Mouse (Mus musculus) hindbrain, embryonic 14.5 days (tissue): ENCODE measurements at regions not wholly inside any gene's neighbourhood (a gene's known extent, or its start where the extent isn't known, plus 50 kb on each side); places are given as distances from the start of the nearest gene placed in this dataset.

ENCODE experiments used
- ATAC-seq: fragments of 200-750 bp; cut with Nextera tagmentation; 2 replicates; pipeline ENCODE4 v1.8.0; 2017; ENCODE audit warnings: moderate number of reproducible peaks, mild to moderate bottlenecking, moderate TSS enrichment, moderate library complexity; ENCODE audit not compliant: low FRiP score
- DNase-seq: peaks from one replicate; pipeline ENCODE4 v3.0.0-alpha.2; 2015; ENCODE audit warnings: low spot score
- H3K27ac ChIP-seq: fragments of 300-500 bp; sonication (generic); 2 replicates; pipeline ENCODE4 v1.5.1; 2014; ENCODE audit warnings: mild to moderate bottlenecking, moderate library complexity
- H3K27me3 ChIP-seq: fragments of 300-500 bp; sonication (generic); 2 replicates; pipeline ENCODE4 v1.6.1; 2014; ENCODE audit warnings: mild to moderate bottlenecking, low read length, mixed read lengths; ENCODE audit not compliant: control insufficient read depth, insufficient read depth
- H3K36me3 ChIP-seq: fragments of 300-500 bp; sonication (generic); replicated peaks from 2 replicates; pipeline ENCODE4 v1.6.1; 2014; ENCODE audit not compliant: control insufficient read depth, insufficient read depth
- H3K4me1 ChIP-seq: fragments of 300-500 bp; sonication (generic); replicated peaks from 2 replicates; pipeline ENCODE4 v1.6.1; 2014; ENCODE audit warnings: antibody characterized with exemption, low read length, mixed read lengths; ENCODE audit not compliant: control insufficient read depth, insufficient read depth
- H3K4me2 ChIP-seq: fragments of 300-500 bp; sonication (generic); replicated peaks from 2 replicates; pipeline ENCODE4 v1.6.1; 2014; ENCODE audit warnings: mild to moderate bottlenecking, moderate library complexity
- H3K4me3 ChIP-seq: fragments of 300-500 bp; sonication (generic); replicated peaks from 2 replicates; pipeline ENCODE4 v1.5.1; 2014; ENCODE audit warnings: mild to moderate bottlenecking, low read length
- H3K9ac ChIP-seq: fragments of 300-500 bp; sonication (generic); 2 replicates; pipeline ENCODE4 v1.6.1; 2014
- H3K9me3 ChIP-seq: fragments of 300-500 bp; sonication (generic); 2 replicates; pipeline ENCODE4 v1.6.1; 2016; ENCODE audit warnings: low read length; ENCODE audit not compliant: control insufficient read depth
- WGBS: fragments of 180-500 bp; shearing (Covaris S2); extraction: QIAGEN DNeasy Blood & Tissue Kit; methylation state at CpG from one replicate; pipeline ENCODE4 v1.1.7; 2014; 5-methylcytosine and 5-hydroxymethylcytosine counted together

DNA sequence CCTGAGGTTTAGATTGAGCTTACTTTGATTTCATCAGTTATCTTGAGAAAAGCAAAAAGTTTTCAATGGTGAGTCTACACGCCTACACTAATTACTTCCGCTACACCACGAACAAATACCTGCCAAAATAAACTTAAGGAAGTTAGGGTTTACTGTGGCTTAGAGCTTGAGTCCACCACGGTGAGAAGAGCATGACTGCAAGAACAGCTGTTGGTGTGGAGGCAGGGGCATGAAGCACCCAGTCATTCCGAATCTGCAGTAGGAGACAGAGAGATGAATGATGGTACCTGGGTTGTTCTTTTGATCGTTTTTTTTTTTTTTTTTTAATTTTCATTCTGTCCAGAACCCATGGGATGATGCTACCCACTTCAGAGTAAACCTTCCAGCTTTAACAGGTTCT lies 114.1 kb upstream of the Map3k7 start:
- no peak overlapping the region for H3K4me3 ChIP-seq
- H3K36me3 ChIP-seq, result no peaks in the 10 kb centered on the region
- H3K4me1 ChIP-seq, result no peaks in the 10 kb centered on the region
- H3K27ac ChIP-seq, result no peak overlapping the region
- H3K9me3 ChIP-seq, result peaks cover 7% of the 10 kb centered on the region; the same call in 1 of the 2 replicates
- ATAC-seq (no peak), DNase-seq (no peak)
- H3K4me2 ChIP-seq, result no peak overlapping the region
- no peak overlapping the region for H3K9ac ChIP-seq
- WGBS, result 82% methylated on average over 6 of the region's 6 CpGs
- no peaks in the 10 kb centered on the region for H3K27me3 ChIP-seq

DNA sequence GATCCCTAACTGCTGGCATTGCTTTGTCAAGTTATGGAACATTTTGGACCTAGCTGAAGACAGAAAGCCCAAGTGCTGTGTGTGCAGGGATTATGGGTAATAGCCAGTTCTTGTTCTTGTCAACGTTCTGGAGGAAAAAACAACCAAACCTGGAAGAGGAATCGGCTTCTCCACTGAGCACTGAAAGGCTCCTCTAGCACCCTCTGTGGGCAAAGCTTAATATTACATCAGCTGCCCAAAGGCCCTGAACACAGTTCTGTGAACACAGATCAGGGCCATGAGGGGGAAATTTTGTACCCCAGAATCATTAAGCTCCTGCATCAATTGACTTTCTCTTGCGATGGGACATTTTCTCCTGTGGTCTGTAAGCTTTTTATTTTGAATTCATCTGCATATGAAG lies 112.9 kb upstream of the Map3k7 start:
- ATAC-seq (no peak), DNase-seq (no peak)
- H3K9me3 ChIP-seq, result peaks cover 7% of the 10 kb centered on the region; the same call in 1 of the 2 replicates
- H3K9ac ChIP-seq, result no peak overlapping the region
- no peak overlapping the region for H3K4me2 ChIP-seq
- H3K36me3 ChIP-seq, result no peaks in the 10 kb centered on the region
- H3K4me3 ChIP-seq, result no peak overlapping the region
- no peaks in the 10 kb centered on the region for H3K4me1 ChIP-seq
- WGBS, result 58% methylated on average over 3 of the region's 3 CpGs
- H3K27ac ChIP-seq, result no peak overlapping the region
- H3K27me3 ChIP-seq, result no peaks in the 10 kb centered on the region

- no peaks in the 10 kb centered on the region for H3K4me1 ChIP-seq
- no peak for ATAC-seq
These were observed 110.0 kb upstream of the Map3k7 start for GRCm38 (mm10) chr4:31853851-31854250.

DNA sequence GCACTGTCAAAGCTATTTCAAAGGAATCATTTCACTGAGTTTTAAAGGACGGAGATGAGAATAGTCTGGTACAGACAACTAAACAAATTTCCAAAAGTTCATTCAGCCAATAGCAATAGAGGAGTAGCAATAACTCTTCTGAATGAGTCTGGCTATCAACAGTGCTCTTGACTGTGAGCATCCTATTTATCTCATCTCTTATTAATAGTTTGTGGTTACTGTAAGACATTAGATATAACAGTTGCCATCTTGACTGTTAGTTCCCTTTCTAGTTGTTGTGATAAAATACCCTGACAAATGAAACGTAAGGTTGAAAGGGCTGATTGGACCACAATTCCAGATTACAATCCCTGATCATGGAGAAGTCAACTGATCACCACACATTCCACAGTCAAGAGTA lies 103.5 kb upstream of the Map3k7 start:
- WGBS, result 92% methylated on average over 2 of the region's 2 CpGs
- H3K4me1 ChIP-seq, result no peaks in the 10 kb centered on the region
- H3K27me3 ChIP-seq, result no peaks in the 10 kb centered on the region

More at GRCm38 (mm10) chr4:31853851-31854250, 110.0 kb upstream of the Map3k7 start:
- 92% methylated on average over 6 of the region's 6 CpGs for WGBS
- no peak overlapping the region for H3K9ac ChIP-seq
- H3K9me3 ChIP-seq, result no peaks in the 10 kb centered on the region
- no peak for DNase-seq
- H3K4me3 ChIP-seq, result no peak overlapping the region
- no peak overlapping the region for H3K27ac ChIP-seq
- H3K27me3 ChIP-seq, result no peaks in the 10 kb centered on the region
- H3K4me2 ChIP-seq, result no peak overlapping the region
- H3K36me3 ChIP-seq, result no peaks in the 10 kb centered on the region

DNA sequence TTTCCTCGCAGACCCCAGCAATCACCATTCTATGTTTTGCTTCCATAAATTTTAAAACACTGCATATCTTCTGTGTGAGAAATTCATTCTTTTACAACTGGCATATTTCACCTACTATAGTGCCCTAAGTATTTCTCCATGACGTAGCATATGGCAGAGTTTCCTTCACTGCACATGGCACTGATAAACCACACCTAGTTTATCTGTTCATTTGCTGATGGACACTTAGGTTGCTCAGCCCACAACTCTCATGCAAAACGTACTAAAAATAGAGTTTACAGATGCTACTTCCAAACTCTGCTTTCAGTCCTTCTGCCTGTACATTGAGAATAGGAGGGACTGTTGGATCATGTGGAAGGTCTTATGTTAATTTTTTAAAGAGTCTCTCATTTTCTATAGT lies 102.7 kb upstream of the Map3k7 start:
- DNase-seq, result no peak
- no peak overlapping the region for H3K27ac ChIP-seq
- H3K36me3 ChIP-seq, result no peaks in the 10 kb centered on the region
- H3K27me3 ChIP-seq, result no peaks in the 10 kb centered on the region
- H3K4me2 ChIP-seq, result no peak overlapping the region
- H3K9me3 ChIP-seq, result no peaks in the 10 kb centered on the region
- 91% methylated on average over 3 of the region's 3 CpGs for WGBS
- H3K4me3 ChIP-seq, result no peak overlapping the region
- no peaks in the 10 kb centered on the region for H3K4me1 ChIP-seq
- no peak for ATAC-seq
- H3K9ac ChIP-seq, result no peak overlapping the region

More for the DNA sequence above, 103.5 kb upstream of the Map3k7 start:
- no peak for DNase-seq
- no peak overlapping the region for H3K9ac ChIP-seq
- no peaks in the 10 kb centered on the region for H3K36me3 ChIP-seq
- no peaks in the 10 kb centered on the region for H3K9me3 ChIP-seq
- no peak overlapping the region for H3K4me2 ChIP-seq
- H3K27ac ChIP-seq, result no peak overlapping the region
- H3K4me3 ChIP-seq, result no peak overlapping the region
- ATAC-seq, result no peak

DNA sequence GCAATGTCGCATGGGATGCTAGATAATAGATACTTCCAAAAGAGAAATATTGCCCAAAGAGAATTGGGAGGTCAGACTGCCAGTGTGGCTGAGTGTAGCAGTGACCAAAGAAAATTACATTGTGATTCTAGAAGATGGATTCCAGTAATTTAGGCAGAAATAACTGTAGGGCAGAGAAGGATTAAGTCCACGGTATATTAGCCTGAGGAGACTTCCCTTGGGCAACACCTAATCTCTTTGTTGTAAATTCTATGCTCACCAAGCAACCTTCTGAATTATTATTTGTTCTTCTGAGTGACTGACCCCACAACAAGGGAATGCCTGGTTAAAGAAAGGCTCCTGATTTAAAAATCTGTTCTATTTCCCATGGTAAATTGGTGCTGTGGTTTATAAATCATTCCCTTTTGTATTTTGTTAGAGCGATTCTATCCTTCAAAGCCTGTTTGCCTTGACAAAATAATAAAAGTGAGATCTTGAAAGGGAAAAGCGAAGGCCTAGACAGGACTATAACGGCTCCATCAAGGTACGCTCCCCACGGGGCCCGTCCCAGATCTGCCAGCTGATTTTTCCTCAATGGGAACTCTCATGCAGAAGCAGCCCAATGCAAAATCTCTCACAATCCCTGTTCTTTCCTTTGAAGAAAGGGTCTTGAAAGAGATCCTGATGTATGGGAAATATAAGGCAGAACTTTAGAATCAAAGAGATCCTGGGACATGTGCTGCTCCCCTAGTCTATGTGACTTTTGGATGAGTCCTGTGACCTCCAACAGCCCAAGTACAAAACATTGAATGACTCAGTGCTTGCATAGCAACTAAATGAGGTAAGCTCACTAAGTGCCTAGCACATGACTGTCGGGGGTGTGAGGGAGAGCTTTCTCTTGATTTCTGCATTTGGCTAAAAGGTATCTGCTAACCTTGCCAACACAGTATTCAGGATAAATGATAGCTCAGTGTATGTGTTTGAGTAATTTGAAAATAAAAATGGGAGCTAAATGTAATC lies 90.6 kb upstream of the Map3k7 start:
- Histone ChIP-seq H3K9me3 (no peaks in the 10 kb centered on the region), H3K27ac (no peak overlapping the region), H3K9ac (no peak overlapping the region), H3K36me3 (no peaks in the 10 kb centered on the region), H3K4me3 (no peak overlapping the region), H3K27me3 (no peaks in the 10 kb centered on the region), H3K4me2 (no peak overlapping the region), H3K4me1 (peaks cover 8% of the 10 kb centered on the region; the same call in 1 of the 2 replicates)
- DNase-seq, result no peak
- peak; percentile 21; the same call in 1 of the 2 replicates for ATAC-seq
- 47% methylated on average over 9 of the region's 9 CpGs for WGBS

DNA sequence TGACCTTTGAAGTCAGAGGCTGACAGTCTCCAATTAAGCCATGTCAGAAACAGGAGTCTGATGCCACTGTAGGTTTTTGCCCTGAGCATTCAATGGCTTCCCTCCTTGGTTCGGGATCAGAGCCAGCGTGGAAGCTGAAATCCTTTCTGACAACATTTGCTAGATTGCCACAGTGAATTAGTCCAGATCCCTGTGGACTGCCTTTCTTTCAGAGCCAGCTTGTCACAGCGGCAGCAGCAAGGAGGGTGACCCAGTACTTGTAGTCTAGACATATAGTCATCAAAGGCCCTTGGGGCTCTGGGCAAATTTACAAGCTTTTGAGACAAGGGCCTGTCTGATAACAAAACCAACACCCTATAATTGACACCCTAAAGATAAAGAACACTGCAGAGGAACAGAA lies 86.5 kb upstream of the Map3k7 start:
- Histone ChIP-seq H3K9me3 (no peaks in the 10 kb centered on the region), H3K4me3 (no peak overlapping the region), H3K4me1 (peaks cover 23% of the 10 kb centered on the region), H3K27me3 (no peaks in the 10 kb centered on the region), H3K36me3 (no peaks in the 10 kb centered on the region), H3K9ac (no peak overlapping the region), H3K27ac (peak overlapping the region; percentile 48; the same call in 1 of the 2 replicates), H3K4me2 (no peak overlapping the region)
- ATAC-seq (no peak; the same call in 1 of the 2 replicates), DNase-seq (peak; percentile 45)
- 10% methylated on average over 3 of the region's 3 CpGs for WGBS

- Histone ChIP-seq H3K36me3 (no peaks in the 10 kb centered on the region), H3K9me3 (no peaks in the 10 kb centered on the region), H3K9ac (no peak overlapping the region), H3K4me2 (peak overlapping the region; percentile 31), H3K27me3 (no peaks in the 10 kb centered on the region), H3K4me3 (no peak overlapping the region), H3K27ac (0 out of 2 replicates have a peak overlapping the region, but pooled peaks have one; percentile 57), H3K4me1 (peaks cover 23% of the 10 kb centered on the region)
- DNase-seq (peak; percentile 69), ATAC-seq (peak; percentile 88)
- WGBS, result 21% methylated on average over 10 of the region's 10 CpGs
These were observed 85.3 kb upstream of the Map3k7 start for GRCm38 (mm10) chr4:31878493-31879191.

DNA sequence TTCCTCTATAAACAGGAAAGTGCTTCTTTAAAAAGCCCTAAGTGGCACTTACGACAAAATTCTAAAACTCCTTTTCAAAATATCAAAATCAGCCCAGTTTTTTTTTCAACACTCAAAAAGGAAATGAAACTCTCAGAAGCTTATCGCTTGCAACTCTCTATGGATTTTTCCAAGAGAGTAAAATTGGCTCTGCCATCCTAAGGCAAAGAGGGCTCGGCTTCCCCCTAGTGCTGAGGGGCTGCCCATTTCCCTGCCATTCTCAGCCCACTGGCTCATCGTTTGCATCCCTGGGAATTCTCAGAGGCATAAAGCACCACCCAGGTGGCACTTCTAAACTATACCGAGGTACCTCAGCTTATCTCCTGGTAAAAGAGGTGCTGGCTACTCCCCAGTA lies 84.7 kb upstream of the Map3k7 start:
- Histone ChIP-seq H3K4me3 (no peak overlapping the region), H3K27me3 (no peaks in the 10 kb centered on the region), H3K4me1 (peaks cover 23% of the 10 kb centered on the region), H3K36me3 (no peaks in the 10 kb centered on the region), H3K4me2 (no peak overlapping the region; the same call in 1 of the 2 replicates), H3K9ac (no peak overlapping the region), H3K27ac (0 out of 2 replicates have a peak overlapping the region, but pooled peaks have one; percentile 57), H3K9me3 (no peaks in the 10 kb centered on the region)
- 42% methylated on average over 5 of the region's 5 CpGs for WGBS
- no peak for DNase-seq
- ATAC-seq, result no peak
